Mouse (Mus musculus): ENCODE data around the gene Fignl1.

GRCm38 (mm10) chr11:11835361-11835760 lies 26.6 kb upstream of the Fignl1 start:
- TF ChIP-seq POLR2A (IDR thresholded peaks at IDR 0.05; ENCODE audit: borderline replicate concordance, control insufficient read depth, low read depth, low read length), result no peak
- TF ChIP-seq CTCF (IDR thresholded peaks at IDR 0.05; ENCODE audit: control insufficient read depth, insufficient read depth, low read length), result no peak
